Mouse (Mus musculus) embryonic facial prominence, embryonic 14.5 days (tissue): Measurements from ENCODE around the gene Vsir. TPM values are rescaled to one million over a fixed set of nuclear protein-coding genes. Genes with fewer than 3 reads are reported as not detected.

ENCODE experiments used
- ATAC-seq: fragments of 200-750 bp; cut with Nextera tagmentation; 2 replicates; pipeline ENCODE4 v1.8.0; 2017; ENCODE audit warnings: low read depth, moderate number of reproducible peaks, moderate TSS enrichment
- DNase-seq: peaks from one replicate; pipeline ENCODE4 v3.0.0-alpha.2; 2015; ENCODE audit warnings: low spot score
- H3K27ac ChIP-seq: fragments of 300-500 bp; sonication (generic); replicated peaks from 2 replicates; pipeline ENCODE4 v1.5.1; 2014; ENCODE audit warnings: low read depth, mild to moderate bottlenecking, low read length, moderate library complexity
- H3K27me3 ChIP-seq: fragments of 300-500 bp; sonication (generic); replicated peaks from 2 replicates; pipeline ENCODE4 v1.6.1; 2014; ENCODE audit warnings: low read length; ENCODE audit not compliant: control insufficient read depth, insufficient read depth
- H3K36me3 ChIP-seq: fragments of 300-500 bp; sonication (generic); 2 replicates; pipeline ENCODE4 v1.6.1; 2014; ENCODE audit warnings: low read length, mixed read lengths; ENCODE audit not compliant: control insufficient read depth, insufficient read depth
- H3K4me1 ChIP-seq: fragments of 300-500 bp; sonication (generic); 2 replicates; pipeline ENCODE4 v1.6.1; 2014; ENCODE audit warnings: antibody characterized with exemption, low read length; ENCODE audit not compliant: control insufficient read depth, insufficient read depth
- H3K4me2 ChIP-seq: fragments of 300-500 bp; sonication (generic); 2 replicates; pipeline ENCODE4 v1.6.1; 2014; ENCODE audit warnings: low read depth, mild to moderate bottlenecking, low read length, moderate library complexity, mixed read lengths
- H3K4me3 ChIP-seq: fragments of 300-500 bp; sonication (generic); 2 replicates; pipeline ENCODE4 v1.5.1; 2014; ENCODE audit warnings: low read depth, mild to moderate bottlenecking, low read length
- H3K9ac ChIP-seq: fragments of 300-500 bp; sonication (generic); 2 replicates; pipeline ENCODE4 v1.6.1; 2014; ENCODE audit warnings: low read depth, mild to moderate bottlenecking, low read length, moderate library complexity, mixed read lengths
- H3K9me3 ChIP-seq: fragments of 300-500 bp; sonication (generic); 2 replicates; pipeline ENCODE4 v1.6.1; 2016; ENCODE audit warnings: low read length; ENCODE audit not compliant: control insufficient read depth
- WGBS: fragments of 180-500 bp; shearing (Covaris S2); extraction: QIAGEN DNeasy Blood & Tissue Kit; methylation state at CpG from one replicate; pipeline ENCODE4 v1.1.7; 2014; 5-methylcytosine and 5-hydroxymethylcytosine counted together
- polyA plus RNA-seq: library from polyadenylated mRNA; unstranded; fragments of >200 nt; fragmentation: Nextera tagmentation; extraction: Ambion mirVana; gene quantifications from 2 replicates; pipeline ENCODE4 v1.2.1, GENCODE M21; 2014

Gene Vsir
- polyA plus RNA-seq, 1 experiment from 2014 or later: 5.5 TPM

- no peak for ATAC-seq
These were observed 73.0 kb downstream of the Vsir start for GRCm38 (mm10) chr10:60419624-60420023.

More at GRCm38 (mm10) chr10:60419624-60420023, 73.0 kb downstream of the Vsir start:
- DNase-seq: no peak
- WGBS: 25% methylated on average over 4 of the region's 4 CpGs
- no peaks in the 10 kb centered on the region for H3K36me3 ChIP-seq
- no peak overlapping the region for H3K4me3 ChIP-seq
- no peak overlapping the region for H3K9ac ChIP-seq
- H3K27ac ChIP-seq: no peak overlapping the region
- no peaks in the 10 kb centered on the region for H3K27me3 ChIP-seq
- no peaks in the 10 kb centered on the region for H3K4me1 ChIP-seq
- no peak overlapping the region for H3K4me2 ChIP-seq
- H3K9me3 ChIP-seq: no peaks in the 10 kb centered on the region

Other genes starting within 250 kb of the Vsir start
- 8.8 and 10.0 TPM in 2 replicates for gene Spock2, start 240.6 kb upstream of the Vsir start, polyA plus RNA-seq
- gene Chst3, start 127.6 kb upstream of the Vsir start, polyA plus RNA-seq: 1.3 TPM in 2 replicates
- 124 and 134 TPM in 2 replicates for gene Psap, start 69.2 kb upstream of the Vsir start, polyA plus RNA-seq
- 1.4 and 1.7 TPM in 2 replicates for gene Gm17455, start 52.9 kb downstream of the Vsir start, polyA plus RNA-seq